Mouse (Mus musculus) brain, embryonic 14.5 days (tissue): ENCODE measurements at regions not wholly inside any gene's neighbourhood (a gene's known extent, or its start where the extent isn't known, plus 50 kb on each side); places are given as distances from the start of the nearest gene placed in this dataset.

Source experiments
- CTCF ChIP-seq: fragments of 200-500 bp; IDR thresholded peaks from 2 replicates; pipeline ENCODE4 v1.5.1; 2012; ENCODE audit warnings: inconsistent platforms, mild to moderate bottlenecking, moderate library complexity, borderline replicate concordance; ENCODE audit not compliant: insufficient read depth, insufficient read length; ENCODE audit errors: extremely low read depth
- POLR2A ChIP-seq: fragments of 200-500 bp; IDR thresholded peaks from 2 replicates; pipeline ENCODE4 v1.6.1; 2012; ENCODE audit warnings: mild to moderate bottlenecking, inconsistent platforms, borderline replicate concordance; ENCODE audit not compliant: poor library complexity, insufficient read depth, insufficient read length, severe bottlenecking; ENCODE audit errors: extremely low read depth

GRCm38 (mm10) chrX:162255873-162256272, 96.3 kb upstream of the Nhs start:
- TF ChIP-seq POLR2A (no peak), CTCF (no peak)
